Mouse (Mus musculus): ENCODE measurements around the gene Retn. TPM values are rescaled to one million over a fixed set of nuclear protein-coding genes. Genes with fewer than 3 reads are reported as not detected.

Gene Retn
- polyA plus RNA-seq, 1 experiment = 16.9 TPM

GRCm38 (mm10) chr8:3645804-3646203 is 9.8 kb upstream of the Retn start:
- Histone ChIP-seq H3K27me3 (ENCODE audit: control insufficient read depth, insufficient read depth, low read length) (no peaks in the 10 kb centered on the region), H3K27ac (ENCODE audit: control insufficient read depth, insufficient read depth, low read length) (no peak overlapping the region), H3K4me1 (replicated peaks; ENCODE audit: control insufficient read depth, insufficient read depth, low read length) (no peaks in the 10 kb centered on the region), H3K4me3 (ENCODE audit: control insufficient read depth, insufficient read depth, low read length) (no peak overlapping the region), H3K36me3 (ENCODE audit: control insufficient read depth, insufficient read depth, low read length) (peaks cover 6% of the 10 kb centered on the region; the same call in 1 of the 2 replicates)
- no peak for TF ChIP-seq POLR2A (IDR thresholded peaks at IDR 0.05; ENCODE audit: control insufficient read depth, extremely low read depth, insufficient read depth, low read length, poor library complexity)
- TF ChIP-seq CTCF (IDR thresholded peaks at IDR 0.05; ENCODE audit: borderline replicate concordance, control insufficient read depth, extremely low read depth, insufficient read depth, low read length, poor library complexity) = no peak
- WGBS = 28% methylated on average over 5 of the region's 5 CpGs
- DNase-seq = peak; percentile 40

GRCm38 (mm10) chr8:3646824-3647531 is 8.6 kb upstream of the Retn start:
- H3K36me3 ChIP-seq (ENCODE audit: control insufficient read depth, insufficient read depth, low read length) = no peaks in the 10 kb centered on the region
- H3K4me3 ChIP-seq (ENCODE audit: control insufficient read depth, insufficient read depth, low read length) = no peak overlapping the region
- no peak overlapping the region for H3K27ac ChIP-seq (ENCODE audit: control insufficient read depth, insufficient read depth, low read length)
- WGBS = 95% methylated on average over 6 of the region's 6 CpGs
- no peak for TF ChIP-seq CTCF (IDR thresholded peaks at IDR 0.05; ENCODE audit: borderline replicate concordance, control insufficient read depth, extremely low read depth, insufficient read depth, low read length, poor library complexity)
- no peak for TF ChIP-seq POLR2A (IDR thresholded peaks at IDR 0.05; ENCODE audit: control insufficient read depth, extremely low read depth, insufficient read depth, low read length, poor library complexity)
- H3K27me3 ChIP-seq (ENCODE audit: control insufficient read depth, insufficient read depth, low read length) = no peaks in the 10 kb centered on the region
- no peak for DNase-seq
- H3K4me1 ChIP-seq (replicated peaks; ENCODE audit: control insufficient read depth, insufficient read depth, low read length) = no peaks in the 10 kb centered on the region

DNA sequence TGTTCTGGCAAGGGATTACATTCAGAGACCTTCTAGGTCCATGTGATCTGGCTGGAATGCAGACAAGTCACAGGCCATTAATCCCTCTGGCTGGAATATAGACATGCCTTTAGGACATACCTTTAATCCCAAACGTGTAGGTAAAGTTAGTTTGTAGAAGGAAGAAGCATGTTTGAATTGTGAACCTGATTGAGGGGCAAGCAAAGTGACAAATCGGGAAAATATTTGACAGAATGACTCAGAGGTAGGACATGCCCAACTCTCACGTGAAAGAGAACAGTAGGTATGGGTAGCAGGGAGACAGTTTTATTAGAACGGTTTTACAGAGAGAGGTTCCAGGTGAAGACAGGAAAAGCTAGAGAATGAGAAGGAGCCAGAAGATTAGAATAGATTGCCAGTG is 8.0 kb upstream of the Retn start:
- Histone ChIP-seq H3K4me1 (replicated peaks; ENCODE audit: control insufficient read depth, insufficient read depth, low read length) (no peaks in the 10 kb centered on the region), H3K27ac (ENCODE audit: control insufficient read depth, insufficient read depth, low read length) (no peak overlapping the region), H3K27me3 (ENCODE audit: control insufficient read depth, insufficient read depth, low read length) (no peaks in the 10 kb centered on the region), H3K4me3 (ENCODE audit: control insufficient read depth, insufficient read depth, low read length) (no peak overlapping the region), H3K36me3 (ENCODE audit: control insufficient read depth, insufficient read depth, low read length) (no peaks in the 10 kb centered on the region)
- TF ChIP-seq POLR2A (IDR thresholded peaks at IDR 0.05; ENCODE audit: control insufficient read depth, extremely low read depth, insufficient read depth, low read length, poor library complexity) = no peak
- TF ChIP-seq CTCF (IDR thresholded peaks at IDR 0.05; ENCODE audit: borderline replicate concordance, control insufficient read depth, extremely low read depth, insufficient read depth, low read length, poor library complexity) = no peak
- DNase-seq = no peak
- WGBS = 91% methylated on average over 4 of the region's 4 CpGs

GRCm38 (mm10) chr8:3648268-3648667 is 7.3 kb upstream of the Retn start:
- WGBS = 70% methylated on average over 2 of the region's 2 CpGs
- no peak for DNase-seq
- no peaks in the 10 kb centered on the region for H3K27me3 ChIP-seq (ENCODE audit: control insufficient read depth, insufficient read depth, low read length)
- H3K4me1 ChIP-seq (replicated peaks; ENCODE audit: control insufficient read depth, insufficient read depth, low read length) = no peaks in the 10 kb centered on the region
- TF ChIP-seq POLR2A (IDR thresholded peaks at IDR 0.05; ENCODE audit: control insufficient read depth, extremely low read depth, insufficient read depth, low read length, poor library complexity) = no peak
- no peak for TF ChIP-seq CTCF (IDR thresholded peaks at IDR 0.05; ENCODE audit: borderline replicate concordance, control insufficient read depth, extremely low read depth, insufficient read depth, low read length, poor library complexity)
- H3K4me3 ChIP-seq (ENCODE audit: control insufficient read depth, insufficient read depth, low read length) = no peak overlapping the region
- H3K27ac ChIP-seq (ENCODE audit: control insufficient read depth, insufficient read depth, low read length) = no peak overlapping the region
- no peaks in the 10 kb centered on the region for H3K36me3 ChIP-seq (ENCODE audit: control insufficient read depth, insufficient read depth, low read length)

DNA sequence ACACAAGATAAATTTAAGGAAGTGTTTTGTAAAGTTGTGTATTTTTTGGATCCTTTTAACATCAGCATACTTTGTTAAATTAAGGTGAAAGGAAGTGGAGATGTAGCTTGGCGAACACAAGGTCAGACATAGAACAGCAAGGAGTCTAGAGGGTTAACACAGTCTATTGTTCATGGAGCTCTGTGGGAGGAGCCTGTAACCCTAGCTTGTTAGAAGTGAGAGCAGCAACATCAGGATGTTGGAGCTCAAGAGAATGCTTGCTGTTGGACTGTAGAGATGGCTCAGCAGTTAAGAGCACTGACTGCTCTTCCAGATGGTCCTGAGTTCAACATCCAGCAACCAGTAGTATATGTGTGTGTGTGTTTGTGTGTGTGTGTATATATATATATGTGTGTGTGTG is 6.6 kb upstream of the Retn start:
- Histone ChIP-seq H3K4me3 (ENCODE audit: control insufficient read depth, insufficient read depth, low read length) (no peak overlapping the region), H3K36me3 (ENCODE audit: control insufficient read depth, insufficient read depth, low read length) (no peaks in the 10 kb centered on the region), H3K4me1 (replicated peaks; ENCODE audit: control insufficient read depth, insufficient read depth, low read length) (no peaks in the 10 kb centered on the region), H3K27ac (ENCODE audit: control insufficient read depth, insufficient read depth, low read length) (no peak overlapping the region), H3K27me3 (ENCODE audit: control insufficient read depth, insufficient read depth, low read length) (no peaks in the 10 kb centered on the region)
- TF ChIP-seq POLR2A (IDR thresholded peaks at IDR 0.05; ENCODE audit: control insufficient read depth, extremely low read depth, insufficient read depth, low read length, poor library complexity) = no peak
- no peak for TF ChIP-seq CTCF (IDR thresholded peaks at IDR 0.05; ENCODE audit: borderline replicate concordance, control insufficient read depth, extremely low read depth, insufficient read depth, low read length, poor library complexity)
- DNase-seq = no peak
- WGBS = 67% methylated on average over 1 of the region's 1 CpGs

DNA sequence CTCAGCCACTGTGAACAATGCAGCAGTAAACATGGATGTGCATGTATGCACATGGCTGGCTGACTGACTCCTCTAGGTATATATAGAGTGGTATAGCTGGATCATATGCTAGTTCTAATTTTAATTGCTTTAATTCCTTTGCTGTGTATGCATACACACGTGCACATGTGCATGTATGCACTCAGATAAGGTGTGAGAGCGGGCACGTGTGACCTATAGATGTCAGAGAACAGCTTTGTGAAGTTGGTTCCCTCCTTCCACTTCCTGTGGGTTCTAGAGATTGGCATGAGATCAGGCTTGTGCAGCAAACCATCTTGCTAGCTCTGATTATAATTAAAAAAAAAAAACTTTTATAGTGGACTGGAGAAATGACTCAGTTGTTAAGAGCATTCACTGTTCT is 2.7 kb upstream of the Retn start:
- Histone ChIP-seq H3K4me1 (replicated peaks; ENCODE audit: control insufficient read depth, insufficient read depth, low read length) (no peaks in the 10 kb centered on the region; the same call in 1 of the 2 replicates), H3K4me3 (ENCODE audit: control insufficient read depth, insufficient read depth, low read length) (no peak overlapping the region), H3K36me3 (ENCODE audit: control insufficient read depth, insufficient read depth, low read length) (no peaks in the 10 kb centered on the region), H3K27ac (ENCODE audit: control insufficient read depth, insufficient read depth, low read length) (no peak overlapping the region), H3K27me3 (ENCODE audit: control insufficient read depth, insufficient read depth, low read length) (no peaks in the 10 kb centered on the region)
- DNase-seq = no peak
- 27% methylated on average over 3 of the region's 3 CpGs for WGBS
- TF ChIP-seq CTCF (IDR thresholded peaks at IDR 0.05; ENCODE audit: borderline replicate concordance, control insufficient read depth, extremely low read depth, insufficient read depth, low read length, poor library complexity) (no peak), POLR2A (IDR thresholded peaks at IDR 0.05; ENCODE audit: control insufficient read depth, extremely low read depth, insufficient read depth, low read length, poor library complexity) (no peak)
